Mouse (Mus musculus): ENCODE measurements around the gene Sycp3. TPM values are rescaled to one million over a fixed set of nuclear protein-coding genes. Genes with fewer than 3 reads are reported as not detected.
"Not testable (repeated sequence)": the region's sequence is repeated elsewhere in the genome, so short reads cannot be mapped to it uniquely, and the experiment has no call there.

Sycp3 gene
- total RNA-seq (2014; fragmentation: Nextera tagmentation) (not detected in 2 replicates), total RNA-seq (2017) (0.30 TPM in 1 of 2 replicates, not detected in the other)

DNA sequence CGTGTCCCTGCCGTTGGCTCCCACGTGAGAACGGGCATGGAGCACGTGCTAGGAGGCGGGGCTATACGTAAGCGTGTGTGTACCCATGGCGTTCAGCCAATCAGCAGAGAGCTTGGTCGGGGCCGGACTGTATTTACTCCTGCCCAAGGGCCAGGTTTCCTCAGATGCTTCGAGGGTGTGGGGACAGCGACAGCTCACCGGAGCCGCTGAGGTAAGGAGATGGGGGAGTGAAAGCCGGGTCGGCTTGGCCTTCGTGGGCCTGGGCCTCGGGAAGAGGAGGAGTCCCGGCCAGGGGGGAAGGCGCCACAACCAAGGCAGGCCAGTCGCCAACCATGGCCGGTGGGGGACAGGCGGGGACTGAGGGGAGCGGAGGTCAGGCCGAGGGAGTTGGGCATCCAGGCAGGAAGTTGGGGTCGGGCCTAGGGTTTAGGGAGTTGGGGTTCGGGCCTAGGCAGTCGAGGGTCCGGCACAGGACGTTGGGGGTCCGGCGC is at the start of gene Sycp3:
Gene Sycp3, plus strand, starts transcription at position 68 of the 491 bp plus-strand sequence.
- no peak for ATAC-seq (replicated peaks; ENCODE audit: poor library complexity, severe bottlenecking)

GRCm38 (mm10) chr10:88409751-88410150 is 49.6 kb upstream of the Sycp3 start:
- peak; percentile 46 for ATAC-seq (replicated peaks; ENCODE audit: poor library complexity, severe bottlenecking)

DNA sequence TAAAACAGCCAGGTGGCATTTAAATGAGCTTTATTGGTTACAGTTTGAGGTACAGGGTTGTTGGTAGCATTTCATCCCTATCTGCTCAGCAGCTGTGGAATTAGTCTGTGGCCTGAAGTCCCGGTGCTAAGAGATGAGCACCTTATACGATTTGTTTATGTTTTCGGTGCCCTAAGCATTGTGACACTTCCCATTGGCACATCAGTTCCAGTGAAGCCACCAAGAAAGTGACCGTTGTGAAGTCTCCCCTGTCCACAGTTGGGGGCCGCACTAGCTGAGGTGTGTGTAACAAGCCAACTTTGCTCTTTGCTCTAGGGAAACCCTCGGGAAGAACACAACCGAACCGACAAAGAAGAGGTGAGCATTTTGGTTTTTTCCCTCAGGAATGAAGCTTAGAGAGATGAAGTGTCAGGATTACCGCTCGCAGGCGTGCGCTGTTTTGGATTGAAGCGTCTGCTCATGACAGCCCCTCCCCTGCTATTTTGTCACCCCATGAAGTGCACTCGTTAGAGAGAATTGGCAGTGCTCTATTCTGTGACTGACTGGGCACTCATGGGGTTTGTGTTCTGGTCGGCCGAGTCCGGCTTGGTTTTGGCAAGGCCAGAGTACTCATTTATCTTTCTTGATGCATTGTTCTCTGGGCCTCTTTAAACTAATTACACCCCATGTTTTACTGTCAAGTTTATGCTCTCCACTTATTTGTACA is 46.9 kb upstream of the Sycp3 start:
- peak; percentile 36 for ATAC-seq (replicated peaks; ENCODE audit: poor library complexity, severe bottlenecking)

DNA sequence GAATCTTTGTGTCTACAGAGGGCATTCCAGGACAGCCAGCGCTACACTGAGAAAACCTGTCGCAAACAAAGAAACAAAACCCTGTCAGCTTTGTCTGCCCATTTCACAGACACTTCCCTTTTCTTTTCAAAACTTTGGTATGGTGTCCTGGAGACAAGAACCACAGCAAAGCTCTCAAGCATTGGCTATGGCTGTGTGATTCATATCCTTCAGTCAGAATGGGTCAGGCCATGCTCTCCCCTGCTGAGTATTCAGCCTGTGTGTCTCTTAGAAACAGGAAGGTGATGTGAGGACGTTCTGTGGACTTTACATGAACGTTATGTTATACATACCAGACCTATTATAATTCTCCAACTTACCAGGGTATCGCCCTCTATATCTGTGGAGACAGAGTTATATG is 41.7 kb upstream of the Sycp3 start:
- peak; percentile 81 for ATAC-seq (replicated peaks; ENCODE audit: poor library complexity, severe bottlenecking)

DNA sequence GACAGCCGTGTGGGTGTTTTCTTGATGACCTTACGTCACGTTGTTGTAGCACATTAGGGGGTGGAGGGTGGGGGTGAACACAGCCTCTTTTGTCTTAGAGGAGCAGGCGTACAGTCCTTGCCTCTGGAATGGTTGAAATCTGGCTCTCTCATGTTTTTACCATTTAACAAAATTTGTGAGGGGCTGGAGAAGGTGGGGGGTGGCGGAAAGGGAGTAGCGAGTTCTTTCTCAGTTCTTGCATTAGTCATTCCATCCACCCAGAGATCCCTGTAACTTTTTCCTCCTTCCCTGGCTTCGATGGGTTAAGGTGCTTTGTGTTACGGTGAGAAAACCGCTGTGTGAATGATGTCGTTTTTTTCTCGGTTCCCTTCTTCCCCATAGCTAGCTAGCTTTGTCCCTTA is 39.2 kb upstream of the Sycp3 start:
- ATAC-seq (replicated peaks; ENCODE audit: poor library complexity, severe bottlenecking), result peak; percentile 17

GRCm38 (mm10) chr10:88420655-88421435 is 38.5 kb upstream of the Sycp3 start:
- ATAC-seq (replicated peaks; ENCODE audit: poor library complexity, severe bottlenecking), result peak; percentile 54

DNA sequence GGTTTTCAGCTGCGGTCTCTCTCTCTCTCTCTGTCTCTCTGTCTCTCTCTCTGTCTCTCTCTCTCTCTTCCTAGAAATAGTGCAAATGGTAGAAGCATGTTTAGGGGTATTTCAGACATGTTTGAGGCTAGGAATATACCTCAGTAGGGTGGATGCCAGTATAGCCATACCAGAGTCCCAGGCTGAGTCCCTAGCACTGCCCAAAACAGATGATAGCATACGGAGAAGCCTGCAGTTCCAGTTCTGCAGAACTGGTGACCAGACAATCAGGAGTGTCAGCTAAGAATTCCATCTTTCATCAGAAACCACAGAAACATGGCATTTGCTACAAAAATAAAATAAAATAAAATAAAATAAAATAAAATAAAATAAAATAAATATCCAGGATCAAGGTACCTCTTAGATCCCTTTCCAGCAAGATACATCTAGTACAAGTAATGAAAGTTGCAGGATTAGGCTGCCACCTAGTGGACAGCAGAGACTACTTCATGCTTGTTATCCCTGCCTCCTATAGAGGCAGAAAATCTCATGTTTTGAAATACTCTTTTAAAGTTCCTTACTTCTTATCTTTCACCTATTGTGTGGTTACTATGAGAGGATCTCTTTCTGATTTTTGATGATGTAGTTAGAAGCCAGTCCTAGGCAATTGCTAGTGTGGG is 33.1 kb upstream of the Sycp3 start:
- peak; percentile 73 for ATAC-seq (replicated peaks; ENCODE audit: poor library complexity, severe bottlenecking)

GRCm38 (mm10) chr10:88426896-88427295 is 32.5 kb upstream of the Sycp3 start:
- ATAC-seq (replicated peaks; ENCODE audit: poor library complexity, severe bottlenecking), result no peak

- no peak for ATAC-seq (replicated peaks; ENCODE audit: poor library complexity, severe bottlenecking)
These were observed 31.4 kb upstream of the Sycp3 start for GRCm38 (mm10) chr10:88427998-88428397.

DNA sequence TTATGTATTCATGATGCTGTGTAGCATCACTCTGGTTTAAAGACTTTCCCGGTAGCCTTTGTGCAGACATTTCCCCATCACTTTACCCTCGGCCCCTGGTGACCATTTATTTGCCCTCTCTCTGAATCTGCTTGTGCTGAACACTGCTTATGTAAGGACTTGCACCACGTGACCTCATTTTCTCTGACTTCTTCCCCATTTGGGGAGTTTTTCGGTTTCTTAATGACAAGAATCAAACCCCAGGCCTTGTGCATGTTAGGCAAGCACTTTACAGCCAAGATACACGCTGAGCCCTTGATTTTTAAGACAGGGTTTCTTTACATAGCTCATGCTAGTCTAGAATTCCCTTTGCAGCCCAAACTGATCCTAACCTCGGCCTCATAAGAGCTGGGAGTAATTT is 18.1 kb upstream of the Sycp3 start:
- peak; percentile 88 for ATAC-seq (replicated peaks; ENCODE audit: poor library complexity, severe bottlenecking)

DNA sequence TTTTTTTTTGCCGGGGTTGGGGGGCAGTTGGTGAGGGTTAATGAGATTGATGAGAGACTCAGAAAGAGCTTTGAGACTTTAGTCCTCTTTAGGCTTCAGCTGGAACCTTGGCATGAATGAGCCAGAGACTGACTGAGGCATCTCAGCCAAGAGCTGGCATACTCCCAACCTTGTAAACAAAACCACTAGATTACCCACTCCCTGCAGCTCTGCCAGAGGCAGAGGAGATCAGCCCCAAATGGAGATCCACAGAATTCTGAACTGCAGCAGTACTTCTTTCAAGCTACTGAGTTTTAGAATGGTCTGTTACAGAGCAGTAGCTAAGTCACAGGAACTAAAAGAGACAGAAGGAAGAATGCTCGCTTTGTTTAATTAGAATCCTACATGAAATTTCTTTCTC is 8.1 kb upstream of the Sycp3 start:
- no peak for ATAC-seq (replicated peaks; ENCODE audit: poor library complexity, severe bottlenecking)

DNA sequence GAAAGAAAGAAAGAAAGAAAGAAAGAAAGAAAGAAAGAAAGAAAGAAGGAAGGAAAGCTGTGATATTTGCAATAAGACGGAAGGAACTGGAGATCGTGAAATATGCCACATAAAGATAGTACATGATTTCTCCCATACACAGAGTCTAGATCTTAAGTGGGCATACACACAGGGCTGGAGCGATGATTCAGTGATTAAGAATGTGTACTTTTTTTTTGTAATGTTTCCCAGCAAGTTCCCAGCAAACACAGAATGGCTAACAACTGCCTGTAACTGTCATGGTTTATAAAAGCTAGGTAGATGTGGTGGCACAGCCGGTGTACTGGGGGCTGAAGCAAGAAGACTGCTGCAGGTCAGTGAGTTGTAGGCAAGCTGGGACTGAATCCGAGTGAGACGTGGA is 7.4 kb upstream of the Sycp3 start:
- no peak for ATAC-seq (replicated peaks; ENCODE audit: poor library complexity, severe bottlenecking)

DNA sequence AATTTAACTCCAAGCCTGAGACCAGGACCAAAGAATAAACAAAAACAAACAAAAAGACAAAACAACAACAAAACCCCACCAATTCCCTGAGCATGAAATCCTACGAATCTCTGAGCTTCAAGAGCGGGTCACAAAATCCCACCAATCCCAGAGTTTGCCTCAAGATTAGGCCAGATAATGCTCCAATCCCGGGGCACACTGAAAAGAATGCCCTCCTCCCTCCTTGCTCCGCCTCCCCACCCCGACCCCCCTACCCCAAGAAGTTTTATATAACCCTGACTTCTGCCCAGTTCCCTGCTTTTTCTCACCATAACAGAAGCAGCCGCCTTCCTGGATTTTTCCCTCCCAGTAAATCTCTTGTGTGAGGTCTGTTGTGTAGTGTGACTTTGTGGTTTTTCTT is 1.6 kb upstream of the Sycp3 start:
- ATAC-seq (replicated peaks; ENCODE audit: poor library complexity, severe bottlenecking), result no peak

DNA sequence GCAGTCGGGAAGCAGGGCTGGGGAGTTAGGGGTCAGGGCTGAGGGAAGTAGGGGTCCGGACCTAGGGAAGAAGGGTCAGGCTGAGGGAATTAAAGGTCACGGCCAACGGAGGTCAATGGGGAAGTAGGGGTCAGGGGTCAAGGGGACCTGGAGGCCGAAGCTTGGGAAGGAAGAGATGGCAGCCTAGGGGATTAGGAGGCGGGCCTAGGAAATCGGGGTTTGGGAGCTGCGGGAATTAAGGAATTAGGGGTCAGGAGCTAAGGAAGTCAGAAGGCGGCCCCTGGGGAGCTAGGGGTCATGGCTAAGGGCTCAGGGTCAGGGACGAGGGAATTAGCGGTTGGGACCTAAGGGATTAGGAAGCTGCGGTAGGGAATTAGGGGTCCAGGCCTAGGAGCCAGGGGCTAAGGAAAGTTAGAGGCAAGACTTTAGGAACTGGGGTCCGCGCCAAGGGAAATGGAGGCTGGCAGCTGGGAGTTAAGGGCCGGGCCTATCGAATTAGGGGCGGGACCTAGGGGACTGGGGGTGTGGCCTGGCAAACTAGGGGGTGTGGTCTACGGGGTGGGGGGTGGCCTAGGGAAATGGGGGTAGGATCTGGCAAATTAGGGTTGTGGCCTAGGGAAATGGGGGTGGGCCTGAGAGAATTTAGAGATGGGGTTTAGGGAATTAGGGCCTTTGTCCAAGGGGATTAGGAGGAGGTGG is 902 bp downstream of the Sycp3 start:
- no peak for ATAC-seq (replicated peaks; ENCODE audit: poor library complexity, severe bottlenecking)

DNA sequence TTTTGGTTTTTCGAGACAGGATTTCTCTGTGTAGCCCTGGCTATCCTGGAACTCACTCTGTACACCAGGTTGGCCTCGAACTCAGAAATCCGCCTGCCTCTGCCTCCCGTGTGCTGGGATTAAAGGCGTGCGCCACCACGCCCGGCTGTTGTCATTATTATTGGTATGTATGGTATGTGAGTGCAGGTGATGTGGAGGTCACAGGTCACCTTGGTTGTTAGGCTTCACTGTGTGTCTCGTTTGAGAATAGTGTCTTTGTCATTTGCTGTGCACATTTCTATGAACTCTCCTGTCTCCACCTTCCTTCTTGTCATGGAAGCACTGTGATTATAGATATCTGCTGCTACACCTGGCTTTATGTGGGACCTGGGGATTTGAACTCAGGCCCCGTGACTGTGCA is 23.5 kb downstream of the Sycp3 start:
- not testable (repeated sequence) for ATAC-seq (replicated peaks; ENCODE audit: poor library complexity, severe bottlenecking)

- no peak for ATAC-seq (replicated peaks; ENCODE audit: poor library complexity, severe bottlenecking)
These were observed 29.3 kb downstream of the Sycp3 start for GRCm38 (mm10) chr10:88488629-88489028.

DNA sequence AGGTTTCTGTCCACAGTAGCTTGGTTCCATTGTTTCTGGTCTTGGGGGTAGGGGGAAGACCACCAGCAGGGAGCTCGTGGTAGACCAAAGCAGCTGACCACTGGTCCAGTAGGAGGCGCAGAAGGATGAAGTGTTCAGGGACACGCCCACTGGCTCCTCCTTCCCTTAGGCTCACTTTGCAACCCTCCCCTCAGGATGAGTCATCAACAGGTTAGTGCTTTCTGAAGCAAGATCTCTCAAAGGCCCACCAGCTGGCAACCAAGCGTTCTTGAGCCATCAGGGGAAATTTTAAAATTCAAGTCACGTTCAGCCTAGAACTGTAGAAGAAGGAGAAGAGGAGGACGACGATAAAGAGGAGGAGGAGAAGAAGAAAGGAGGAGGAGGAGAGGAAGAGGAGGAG is 32.3 kb downstream of the Sycp3 start:
- peak; percentile 92 for ATAC-seq (replicated peaks; ENCODE audit: poor library complexity, severe bottlenecking)

DNA sequence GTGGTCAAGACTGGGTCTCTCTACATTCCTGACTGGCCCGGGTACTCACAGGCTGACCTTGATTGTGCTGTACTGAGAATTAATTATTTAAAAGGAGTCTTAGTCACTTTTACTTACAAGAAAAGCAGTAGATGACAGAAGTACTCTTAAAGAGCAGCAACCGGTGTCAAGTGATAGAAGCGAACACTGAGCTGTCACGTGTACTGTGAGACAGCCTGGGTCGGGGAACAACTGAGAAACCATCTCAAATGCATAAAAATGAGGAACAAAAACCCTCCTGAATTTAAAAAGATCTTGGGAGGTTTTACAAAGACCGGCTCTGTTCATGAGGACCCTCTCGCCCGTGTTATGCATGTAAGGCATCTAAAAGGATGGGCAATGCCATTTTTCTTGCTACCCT is 33.3 kb downstream of the Sycp3 start:
- ATAC-seq (replicated peaks; ENCODE audit: poor library complexity, severe bottlenecking), result peak; percentile 50

DNA sequence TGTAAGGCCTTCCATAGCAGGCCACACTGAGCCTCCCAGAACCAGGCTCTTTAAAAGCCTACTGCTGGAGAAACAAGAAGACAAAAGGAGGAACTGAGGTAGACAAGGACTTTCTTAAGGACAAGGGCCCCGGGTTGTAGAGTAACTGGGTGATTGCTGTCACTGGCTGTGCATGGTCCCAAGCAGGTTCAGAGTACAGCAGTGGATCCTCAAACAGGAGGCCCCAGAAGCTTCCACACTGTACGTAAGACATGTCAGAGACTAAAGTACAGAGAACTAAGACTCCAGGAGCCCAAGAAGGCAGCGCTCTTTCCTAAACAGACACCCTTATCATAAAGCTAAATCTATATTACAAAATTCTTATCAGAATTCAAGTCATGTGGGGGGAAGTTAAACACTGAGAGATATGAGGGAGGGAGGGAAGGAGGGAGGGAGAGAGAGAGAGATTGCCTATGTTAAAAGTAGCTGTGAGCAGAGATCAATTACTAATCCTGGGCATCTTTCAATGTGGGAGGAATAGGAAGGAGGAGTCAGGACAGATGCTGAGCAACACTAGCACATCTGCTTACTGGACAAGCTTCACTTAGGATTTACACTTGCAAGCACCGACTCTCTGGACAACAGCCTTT is 35.7 kb downstream of the Sycp3 start:
- ATAC-seq (replicated peaks; ENCODE audit: poor library complexity, severe bottlenecking), result peak; percentile 16; the same call in 1 of the 2 replicates
